ENCODE assay signal across 12 mouse cellular contexts in genomic region chr6:97881935-97882334, GRCm38 (mm10).
DNase-seq lines count a peak whose midpoint lies in the region; ATAC-seq lines count a peak whose summit lies in the region.
"Had no signal": no experiment of that assay in that cellular context is flagged by ENCODE, and none has a peak within 500 bp of the region (broad histone marks: within the 10 kb centered on the region; RNA-seq: fewer than 3 reads in every experiment).

No protein-coding gene starts in this region.

- H3K4me1 ChIP-seq in hindbrain, embryonic 11.5 days (replicated peaks; ENCODE audit: control insufficient read depth, insufficient read depth, low read length) = no peaks in the 10 kb centered on the region
- no peaks in the 10 kb centered on the region; the same call in 1 of the 2 replicates for H3K4me1 ChIP-seq in hindbrain, embryonic 16.5 days (ENCODE audit: control insufficient read depth, insufficient read depth, low read depth, low read length)
- H3K4me1 ChIP-seq in heart, embryonic 16.5 days (ENCODE audit: control insufficient read depth, insufficient read depth, low read length) = peaks cover 39% of the 10 kb centered on the region
- H3K4me1 ChIP-seq: liver, embryonic 15.5 days had no signal

- DNase-seq in hindbrain, embryonic 11.5 days (ENCODE audit: low spot score) = peak; percentile 24
- peak; percentile 29 for DNase-seq in adipocyte (ENCODE audit: low spot score)
- DNase-seq in embryo, embryonic 11 days = peak; percentile 75
- no peak for DNase-seq in urinary bladder, adult 18-20 months (ENCODE audit: low spot score in 2 of 2)
- DNase-seq in layer of hippocampus, adult 18-20 months (ENCODE audit: low spot score in 2 of 2) = no peak
- DNase-seq: adrenal gland, adult 2 months; kidney, adult 11 months had no signal

- no peak overlapping the region for H3K4me3 ChIP-seq in hindbrain, embryonic 11.5 days (ENCODE audit: low read depth, low read length)
- H3K4me3 ChIP-seq in hindbrain, embryonic 16.5 days (ENCODE audit: low read length) = no peak overlapping the region
- H3K4me3 ChIP-seq in heart, embryonic 16.5 days (ENCODE audit: low read length) = no peak overlapping the region
- H3K4me3 ChIP-seq: erythroblast, embryonic 14.5 days; liver, embryonic 15.5 days had no signal

- no peak overlapping the region for H3K4me2 ChIP-seq in hindbrain, embryonic 11.5 days (replicated peaks; ENCODE audit: low read depth, low read length)
- no peak overlapping the region for H3K4me2 ChIP-seq in hindbrain, embryonic 16.5 days (ENCODE audit: low read length)
- H3K4me2 ChIP-seq in heart, embryonic 16.5 days (ENCODE audit: low read depth, low read length) = no peak overlapping the region
- H3K4me2 ChIP-seq: liver, embryonic 15.5 days had no signal

- H3K9ac ChIP-seq in hindbrain, embryonic 11.5 days (ENCODE audit: low read depth, low read length) = no peak overlapping the region
- H3K9ac ChIP-seq in hindbrain, embryonic 16.5 days (ENCODE audit: low read depth, low read length) = no peak overlapping the region
- 0 out of 2 replicates have a peak overlapping the region, but pooled peaks have one; percentile 18 for H3K9ac ChIP-seq in heart, embryonic 16.5 days (ENCODE audit: low read length)
- H3K9ac ChIP-seq: liver, embryonic 15.5 days had no signal

- H3K9me3 ChIP-seq in hindbrain, embryonic 11.5 days (ENCODE audit: control insufficient read depth, low read length) = no peaks in the 10 kb centered on the region
- H3K9me3 ChIP-seq in hindbrain, embryonic 16.5 days (ENCODE audit: control insufficient read depth, low read length) = no peaks in the 10 kb centered on the region
- H3K9me3 ChIP-seq in heart, embryonic 16.5 days (replicated peaks; ENCODE audit: control insufficient read depth, low read length) = no peaks in the 10 kb centered on the region
- H3K9me3 ChIP-seq: liver, embryonic 15.5 days had no signal

- H3K27ac ChIP-seq in hindbrain, embryonic 11.5 days (ENCODE audit: low read depth, low read length) = no peak overlapping the region
- no peak overlapping the region for H3K27ac ChIP-seq in hindbrain, embryonic 16.5 days (ENCODE audit: low read depth, low read length)
- peak overlapping the region; percentile 86 for H3K27ac ChIP-seq in heart, embryonic 16.5 days (ENCODE audit: low read length)
- H3K27ac ChIP-seq: liver, embryonic 15.5 days had no signal

- ATAC-seq in hindbrain, embryonic 11.5 days (ENCODE audit: low FRiP score) = no peak
- no peak for ATAC-seq in hindbrain, embryonic 16.5 days
- ATAC-seq in heart, embryonic 16.5 days (replicated peaks; ENCODE audit: extremely low read depth, insufficient read depth, low FRiP score) = no peak
- ATAC-seq in monocyte, adult 5-6 weeks (replicated peaks; ENCODE audit: insufficient number of reproducible peaks, low FRiP score, low TSS enrichment, poor library complexity, severe bottlenecking) = no peak

- WGBS in hindbrain, embryonic 11.5 days = 44% methylated on average over 3 of the region's 3 CpGs
- 66% methylated on average over 3 of the region's 3 CpGs for WGBS in hindbrain, embryonic 16.5 days
- 18% methylated on average over 3 of the region's 3 CpGs for WGBS in heart, embryonic 16.5 days

- H3K27me3 ChIP-seq in hindbrain, embryonic 11.5 days (ENCODE audit: control insufficient read depth, insufficient read depth, low read length) = no peaks in the 10 kb centered on the region
- no peaks in the 10 kb centered on the region for H3K27me3 ChIP-seq in hindbrain, embryonic 16.5 days (replicated peaks; ENCODE audit: control insufficient read depth, insufficient read depth, low read length)
- no peaks in the 10 kb centered on the region for H3K27me3 ChIP-seq in heart, embryonic 16.5 days (ENCODE audit: control insufficient read depth, insufficient read depth, low read length)
- H3K27me3 ChIP-seq: liver, embryonic 15.5 days had no signal

- no peaks in the 10 kb centered on the region for H3K36me3 ChIP-seq in hindbrain, embryonic 11.5 days (ENCODE audit: control insufficient read depth, insufficient read depth, low read length)
- H3K36me3 ChIP-seq in hindbrain, embryonic 16.5 days (ENCODE audit: control insufficient read depth, insufficient read depth, low read length) = no peaks in the 10 kb centered on the region
- no peaks in the 10 kb centered on the region for H3K36me3 ChIP-seq in heart, embryonic 16.5 days (ENCODE audit: control insufficient read depth, insufficient read depth)
- H3K36me3 ChIP-seq: liver, embryonic 15.5 days had no signal

Comparison
In these comparisons a context has a peak if more than half of its experiments do, and no peak if none do; other contexts are left out.
1. DNase-seq: peak in hindbrain, embryonic 11.5 days (single experiment), adipocyte (single experiment) and embryo, embryonic 11 days (single experiment); none in urinary bladder, adult 18-20 months (0 of 2) and layer of hippocampus, adult 18-20 months (0 of 2).